Comparison of ENCODE assay signal across 12 mouse cellular contexts in genomic region chr11:11885246-11885643, GRCm38 (mm10). TPM values are rescaled to one million over a fixed set of nuclear protein-coding genes. Genes with fewer than 3 reads are reported as not detected.
DNase-seq lines count a peak whose midpoint lies in the region; ATAC-seq and TF ChIP-seq lines count a peak whose summit lies in the region.
"Had no signal": no experiment of that assay in that cellular context is flagged by ENCODE, and none has a peak within 500 bp of the region (broad histone marks: within the 10 kb centered on the region; RNA-seq: fewer than 3 reads in every experiment).

No protein-coding gene starts in this region.

- H3K4me2 ChIP-seq in lung, embryonic 16.5 days (ENCODE audit: low read depth, low read length) = no peak overlapping the region
- no peak overlapping the region for H3K4me2 ChIP-seq in limb, embryonic 13.5 days (replicated peaks)
- H3K4me2 ChIP-seq in myocyte (ENCODE audit: low read depth) = peak overlapping the region; percentile 27
- H3K4me2 ChIP-seq: forebrain, embryonic 13.5 days had no signal

- H3K79me2 ChIP-seq in myocyte (ENCODE audit: control insufficient read depth, insufficient read depth) = no peaks in the 10 kb centered on the region

- H3K4me3 ChIP-seq in lung, embryonic 16.5 days (ENCODE audit: low read length) = no peak overlapping the region
- H3K4me3 ChIP-seq in limb, embryonic 13.5 days = no peak overlapping the region
- no peak overlapping the region for H3K4me3 ChIP-seq in myocyte
- H3K4me3 ChIP-seq: forebrain, embryonic 13.5 days had no signal

- WGBS in lung, embryonic 16.5 days = 47% methylated on average over 4 of the region's 4 CpGs
- WGBS in limb, embryonic 13.5 days = 77% methylated on average over 4 of the region's 4 CpGs

- peak; percentile 21 for DNase-seq in heart, adult 11 months
- DNase-seq in heart, postnatal 4 days = no peak
- DNase-seq in lung, postnatal 25 days (ENCODE audit: low spot score) = no peak
- DNase-seq in layer of hippocampus, adult 9-11 months = no peak
- DNase-seq: adrenal gland, postnatal 25 days; cerebellum, adult 9-11 months had no signal

- H3K27me3 ChIP-seq in lung, embryonic 16.5 days (ENCODE audit: control insufficient read depth, insufficient read depth, low read depth, low read length) = no peaks in the 10 kb centered on the region
- no peaks in the 10 kb centered on the region for H3K27me3 ChIP-seq in limb, embryonic 13.5 days
- H3K27me3 ChIP-seq in myocyte (ENCODE audit: control insufficient read depth, insufficient read depth, insufficient read length) = no peaks in the 10 kb centered on the region
- H3K27me3 ChIP-seq: forebrain, embryonic 13.5 days had no signal

- H3K36me3 ChIP-seq in lung, embryonic 16.5 days (ENCODE audit: control insufficient read depth, insufficient read depth, low read length) = no peaks in the 10 kb centered on the region
- no peaks in the 10 kb centered on the region for H3K36me3 ChIP-seq in limb, embryonic 13.5 days
- no peaks in the 10 kb centered on the region for H3K36me3 ChIP-seq in myocyte (ENCODE audit: control insufficient read depth, insufficient read depth)

- H3K27ac ChIP-seq in lung, embryonic 16.5 days (ENCODE audit: low read length) = peak overlapping the region; percentile 90
- H3K27ac ChIP-seq in limb, embryonic 13.5 days = peak overlapping the region; percentile 12; the same call in 1 of the 2 replicates
- H3K27ac ChIP-seq: forebrain, embryonic 13.5 days; kidney, postnatal 0 days had no signal

- TF ChIP-seq POLR2A in myocyte (IDR thresholded peaks at IDR 0.05; ENCODE audit: insufficient read length, low read depth) = no peak

- no peak for ATAC-seq in lung, embryonic 16.5 days (ENCODE audit: low read depth)
- ATAC-seq in limb, embryonic 13.5 days (ENCODE audit: low FRiP score, low read depth) = no peak
- no peak for ATAC-seq in frontal cortex, adult (ENCODE audit: low TSS enrichment)
- ATAC-seq: forebrain, embryonic 13.5 days had no signal

- H3K9ac ChIP-seq in lung, embryonic 16.5 days (ENCODE audit: low read length) = no peak overlapping the region; the same call in 1 of the 2 replicates
- H3K9ac ChIP-seq in limb, embryonic 13.5 days = no peak overlapping the region
- H3K9ac ChIP-seq: forebrain, embryonic 13.5 days had no signal

- peaks cover 34% of the 10 kb centered on the region for H3K4me1 ChIP-seq in lung, embryonic 16.5 days (replicated peaks; ENCODE audit: control insufficient read depth, insufficient read depth, low read length)
- peaks cover 40% of the 10 kb centered on the region for H3K4me1 ChIP-seq in limb, embryonic 13.5 days

- H3ac ChIP-seq in myocyte (ENCODE audit: control insufficient read depth, insufficient read length) = no peak overlapping the region

- H3K9me3 ChIP-seq in lung, embryonic 16.5 days (ENCODE audit: control insufficient read depth, low read length) = no peaks in the 10 kb centered on the region
- H3K9me3 ChIP-seq in limb, embryonic 13.5 days = no peaks in the 10 kb centered on the region
- H3K9me3 ChIP-seq: forebrain, embryonic 13.5 days had no signal

TF ChIP-seq in myocyte, 11 proteins besides CTCF, POLR2A, EP300 and RAD21:
- no peak for TF ChIP-seq E2F4 (IDR thresholded peaks at IDR 0.05; ENCODE audit: insufficient read depth)
- TF ChIP-seq SRF (IDR thresholded peaks at IDR 0.05; ENCODE audit: control insufficient read depth, insufficient read length, low read depth) = no peak
- no peak for TF ChIP-seq POLR2AphosphoS2 (IDR thresholded peaks at IDR 0.05; ENCODE audit: insufficient read length, low read depth)
- no peak for TF ChIP-seq MYOG (IDR thresholded peaks at IDR 0.05; ENCODE audit: control insufficient read depth in 1 of 3, insufficient read depth in 1 of 3, insufficient read length in 2 of 3, low read depth in 2 of 3)
- no peak for TF ChIP-seq MYOD1 (IDR thresholded peaks at IDR 0.05; ENCODE audit: control insufficient read depth in 1 of 3, insufficient read length in 2 of 3, low read depth in 2 of 3)
- no peak for TF ChIP-seq MAX (IDR thresholded peaks at IDR 0.05; ENCODE audit: low read depth)
- TF ChIP-seq TCF3 (IDR thresholded peaks at IDR 0.05; ENCODE audit: insufficient read length, low read depth) = no peak

RNA-seq across cellular contexts. Expression of gene Ddc, which starts 12.7 kb away (rescaled TPM):
- total RNA-seq in heart, postnatal 4 days (2021) = 10 to 100 TPM; 44.6 to 51.4 TPM
- polyA plus RNA-seq in lung, embryonic 16.5 days (2015; fragmentation: Nextera tagmentation; extraction: Ambion mirVana) = 15.9 and 17.7 TPM in 2 replicates
- polyA plus RNA-seq in limb, embryonic 13.5 days (2015; fragmentation: Nextera tagmentation; extraction: Ambion mirVana) = 16.8 and 18.4 TPM in 2 replicates
- 7.5 TPM for polyA plus RNA-seq in myocyte (2012; fragmentation: generic; extraction: Trizol)
